Mouse (Mus musculus) left cerebral cortex, adult 6 months (tissue): ENCODE data around the gene Txlng. TPM values are rescaled to one million over a fixed set of nuclear protein-coding genes. Genes with fewer than 3 reads are reported as not detected.

Experiments
- long read RNA-seq, 2 experiments: library from polyadenylated mRNA; unstranded; transcript quantifications; one replicate each; pipeline ENCODE4 v2.0.0; 2019 to 2020
- polyA plus RNA-seq: library from polyadenylated mRNA; unstranded; fragments of <200 nt; fragmentation: Nextera tagmentation; gene quantifications from 2 replicates; pipeline ENCODE4 v1.2.3, GENCODE M21; 2021

The Txlng gene
- 9.9 and 11.7 TPM in 2 replicates for polyA plus RNA-seq
- long read RNA-seq, experiment 1, transcript Txlng-201 (10 exons, 3,862 nt): major isoform, 12 of 88 reads
- long read RNA-seq, experiment 1, transcript Txlng-203 (6 exons, 2,525 nt): minor isoform, 7 of 88 reads
- long read RNA-seq, experiment 1, partial matches to known transcripts: 60 of 88 reads
- long read RNA-seq, experiment 1, other reads (novel, unspliced or antisense): 9 of 88 reads
- long read RNA-seq, experiment 2, partial matches to known transcripts: 32 of 34 reads
- long read RNA-seq, experiment 2, other reads (novel, unspliced or antisense): 2 of 34 reads

GRCm38 (mm10) chrX:162829203-162829708 lies at the start of gene Txlng:
Gene Txlng (minus strand): TSS chrX:162829454.

DNA sequence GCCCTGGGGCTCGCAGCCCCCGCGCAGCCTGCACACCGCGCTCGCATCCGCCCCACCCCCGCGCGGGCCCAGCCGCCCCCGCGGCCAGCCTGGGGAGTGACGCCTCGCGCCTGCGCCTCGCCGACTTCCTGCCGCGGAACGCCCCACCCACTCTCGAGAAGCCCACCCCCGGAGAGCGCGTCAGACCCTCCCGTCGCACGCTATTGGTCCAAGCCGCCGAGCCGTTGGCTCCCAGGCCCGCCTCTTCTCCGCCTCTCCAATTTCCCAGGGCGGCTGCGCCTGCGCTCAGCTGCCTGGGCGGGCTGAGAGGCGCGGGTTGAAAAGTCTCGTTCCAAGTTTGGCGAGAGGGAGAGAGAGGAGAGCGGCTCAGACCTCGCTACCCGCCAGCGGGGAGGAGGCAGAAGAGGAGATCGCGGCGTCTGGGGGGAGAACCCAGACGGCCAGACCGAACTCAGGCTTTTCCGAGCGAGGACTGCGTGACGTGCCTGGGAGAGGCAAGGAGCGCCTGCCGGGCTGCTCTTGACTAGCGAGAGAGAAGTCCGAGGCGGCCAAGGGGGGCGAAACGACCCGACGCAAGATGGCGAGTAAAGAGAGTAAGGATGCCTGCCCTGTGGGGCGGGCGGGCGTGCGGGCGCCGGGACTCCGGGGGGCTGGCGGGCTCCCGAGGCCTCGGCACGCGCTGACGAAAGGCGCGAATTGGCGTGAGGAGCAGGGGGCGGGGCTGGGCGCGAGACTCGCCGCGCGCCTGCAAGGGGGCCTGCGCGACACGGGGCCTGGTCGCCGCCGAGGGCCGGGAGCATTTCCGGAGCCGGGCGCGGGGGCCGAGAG lies 68.9 kb downstream of the Txlng start, which contains the start of gene Rbbp7:
Gene Rbbp7 (plus strand): TSS at position 288 of the 828 bp plus-strand sequence.

Other genes with a start within 250 kb of the Txlng start
- gene Reps2, start 185.8 kb downstream of the Txlng start, polyA plus RNA-seq: 67.9 and 76.8 TPM in 2 replicates
- 135 and 181 TPM in 2 replicates for gene Rbbp7, start 69.1 kb downstream of the Txlng start, polyA plus RNA-seq
- 12.4 and 13.3 TPM in 2 replicates for gene Syap1, start 59.0 kb upstream of the Txlng start, polyA plus RNA-seq
- 19.2 and 26.0 TPM in 2 replicates for gene Ctps2, start 71.8 kb upstream of the Txlng start, polyA plus RNA-seq
- gene S100g, start 135.1 kb upstream of the Txlng start, polyA plus RNA-seq: not detected in 2 replicates